Mouse (Mus musculus): ENCODE results near the gene S100a4. TPM values are rescaled to one million over a fixed set of nuclear protein-coding genes. Genes with fewer than 3 reads are reported as not detected.

The S100a4 gene
- total and polyA plus RNA-seq, 2 experiments from 2014 or later, result 2.1 to 2.8 TPM

DNA sequence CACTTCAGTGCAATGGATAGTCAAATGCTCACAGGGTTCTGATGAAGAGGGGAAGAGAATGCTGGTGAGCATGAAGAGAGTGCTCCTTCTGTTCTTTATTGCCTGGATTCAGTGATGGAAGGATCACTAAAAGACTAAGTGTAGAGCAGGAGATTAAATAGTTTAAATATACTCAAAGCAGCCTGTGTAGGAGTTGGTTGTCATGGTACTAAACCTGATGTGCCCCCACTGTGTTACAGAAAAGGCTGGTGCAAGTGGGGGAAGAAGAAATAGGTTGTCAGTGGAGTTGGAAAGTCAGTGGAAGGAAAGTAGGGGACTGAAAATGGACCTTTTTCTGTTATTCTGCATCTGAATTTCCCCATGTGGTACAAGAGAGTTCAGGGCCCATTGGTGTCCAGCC is 45.4 kb downstream of the S100a4 start:
- H3K4me1 ChIP-seq (ENCODE audit: insufficient read depth), result no peaks in the 10 kb centered on the region
- no peak overlapping the region for H3K9ac ChIP-seq
- no peak for TF ChIP-seq CTCF (IDR thresholded peaks at IDR 0.05; ENCODE audit: low read depth)
- DNase-seq (no peak), ATAC-seq (no peak)
- no peak overlapping the region for H3K4me2 ChIP-seq (ENCODE audit: low read depth)
- H3K27ac ChIP-seq (ENCODE audit: low read depth, low read length), result no peak overlapping the region
- peaks cover 4% of the 10 kb centered on the region; the same call in 1 of the 2 replicates for H3K27me3 ChIP-seq (ENCODE audit: insufficient read depth, low read length)
- no peaks in the 10 kb centered on the region for H3K9me3 ChIP-seq (ENCODE audit: low read length)
- H3K36me3 ChIP-seq (ENCODE audit: insufficient read depth), result no peaks in the 10 kb centered on the region
- H3K4me3 ChIP-seq (ENCODE audit: low read depth, low read length), result no peak overlapping the region

DNA sequence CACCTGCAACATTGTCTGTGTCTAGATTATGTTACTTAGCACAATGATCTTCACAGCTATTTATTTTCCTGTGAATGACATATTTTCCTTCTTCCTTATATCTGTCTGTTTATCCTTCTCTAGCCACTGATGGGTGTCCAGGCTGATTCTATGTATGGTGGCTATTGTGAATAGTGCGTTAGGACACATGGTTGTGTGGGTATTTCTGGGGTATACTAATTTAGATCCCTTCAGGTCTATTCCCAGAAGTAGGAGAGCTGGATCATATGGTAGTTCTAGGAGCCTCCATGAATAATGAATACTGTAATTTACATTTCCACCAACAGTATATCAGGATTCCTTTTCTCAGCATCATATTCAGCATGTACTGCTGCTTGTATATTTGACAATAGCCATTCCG is 46.3 kb downstream of the S100a4 start:
- Histone ChIP-seq H3K27ac (ENCODE audit: low read depth, low read length) (no peak overlapping the region), H3K4me2 (ENCODE audit: low read depth) (no peak overlapping the region), H3K4me3 (ENCODE audit: low read depth, low read length) (no peak overlapping the region), H3K9ac (no peak overlapping the region), H3K9me3 (ENCODE audit: low read length) (no peaks in the 10 kb centered on the region), H3K4me1 (ENCODE audit: insufficient read depth) (no peaks in the 10 kb centered on the region), H3K27me3 (ENCODE audit: insufficient read depth, low read length) (peaks cover 4% of the 10 kb centered on the region; the same call in 1 of the 2 replicates), H3K36me3 (ENCODE audit: insufficient read depth) (no peaks in the 10 kb centered on the region)
- TF ChIP-seq CTCF (IDR thresholded peaks at IDR 0.05; ENCODE audit: low read depth), result no peak
- 92% methylated on average over 2 of the region's 2 CpGs for WGBS
- ATAC-seq (no peak), DNase-seq (no peak)

DNA sequence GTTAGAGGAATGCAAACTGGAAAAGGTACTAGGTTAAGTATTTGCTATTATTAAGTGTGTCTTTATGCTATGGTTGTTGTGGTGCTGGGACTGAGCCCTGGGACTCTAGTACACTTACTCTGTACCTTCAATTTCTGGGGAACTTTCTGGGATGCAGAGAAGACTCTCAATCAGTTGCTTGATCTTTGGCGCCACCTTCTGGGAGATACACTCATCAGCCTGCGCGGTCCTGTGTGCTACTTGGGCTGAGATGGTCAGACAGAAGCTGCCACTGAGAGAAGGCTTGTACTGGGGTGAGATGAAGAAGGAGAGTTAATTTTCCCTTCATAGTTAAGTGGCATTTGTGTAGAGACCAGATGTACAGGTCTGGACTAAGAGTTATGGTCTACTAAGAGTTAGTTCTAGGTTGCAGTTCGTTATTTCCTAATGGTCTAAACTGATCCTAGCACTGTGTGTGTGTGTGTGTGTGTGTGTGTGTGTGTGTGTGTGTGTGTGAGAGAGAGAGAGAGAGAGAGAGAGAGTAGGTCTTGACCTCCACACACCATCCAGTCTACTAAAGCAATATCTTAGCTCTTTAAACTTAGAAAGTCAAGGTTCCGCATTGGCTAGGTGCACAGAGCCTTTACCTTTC is 49.4 kb downstream of the S100a4 start:
- Histone ChIP-seq H3K36me3 (ENCODE audit: insufficient read depth) (no peaks in the 10 kb centered on the region), H3K4me3 (ENCODE audit: low read depth, low read length) (no peak overlapping the region), H3K4me2 (ENCODE audit: low read depth) (no peak overlapping the region), H3K27me3 (ENCODE audit: insufficient read depth, low read length) (peaks cover 4% of the 10 kb centered on the region; the same call in 1 of the 2 replicates), H3K27ac (ENCODE audit: low read depth, low read length) (no peak overlapping the region), H3K4me1 (ENCODE audit: insufficient read depth) (no peaks in the 10 kb centered on the region), H3K9ac (no peak overlapping the region), H3K9me3 (ENCODE audit: low read length) (no peaks in the 10 kb centered on the region)
- ATAC-seq (peak; percentile 90), DNase-seq (peak; percentile 89)
- WGBS, result 35% methylated on average over 5 of the region's 5 CpGs
- TF ChIP-seq CTCF (IDR thresholded peaks at IDR 0.05; ENCODE audit: low read depth), result peak; percentile 90

DNA sequence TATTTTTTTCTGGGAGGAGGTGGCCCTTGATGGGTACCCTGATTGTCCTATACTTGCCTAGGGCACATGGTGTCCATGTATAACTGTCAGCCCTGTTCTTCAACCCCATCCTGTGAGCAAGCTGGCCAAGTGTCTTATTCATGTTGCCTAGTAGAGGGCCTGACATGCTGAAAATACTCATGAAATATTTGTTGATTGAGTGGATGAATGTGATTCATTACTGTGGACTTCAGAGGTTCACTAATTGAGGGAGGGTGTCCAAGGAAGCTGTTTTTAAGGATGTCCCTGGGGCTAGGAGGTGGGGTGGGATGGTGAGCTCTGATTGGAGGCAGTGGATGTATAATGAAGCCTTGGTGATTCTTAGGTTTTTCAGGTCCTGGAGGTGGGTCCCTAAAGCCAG is 50.1 kb downstream of the S100a4 start, which contains the start of gene S100a7a:
TSS of gene S100a7a (plus strand) at position 301 of the 400 bp plus-strand sequence.
- Histone ChIP-seq H3K9ac (no peak within 1 kb of the TSS), H3K36me3 (ENCODE audit: insufficient read depth) (no peaks in the 10 kb centered on the region), H3K4me2 (ENCODE audit: low read depth) (no peak within 1 kb of the TSS), H3K27ac (ENCODE audit: low read depth, low read length) (no peak within 1 kb of the TSS), H3K9me3 (ENCODE audit: low read length) (no peaks in the 10 kb centered on the region), H3K27me3 (ENCODE audit: insufficient read depth, low read length) (peaks cover 4% of the 10 kb centered on the region; the same call in 1 of the 2 replicates), H3K4me3 (ENCODE audit: low read depth, low read length) (no peak within 1 kb of the TSS), H3K4me1 (ENCODE audit: insufficient read depth) (no peaks in the 10 kb centered on the region)
- DNase-seq, result no peak
- no peak for TF ChIP-seq CTCF (IDR thresholded peaks at IDR 0.05; ENCODE audit: low read depth)
- ATAC-seq, result no peak

Other genes starting within 250 kb of the S100a4 start
- gene Slc27a3, start 213.8 kb upstream of the S100a4 start, total RNA-seq (2014; rRNA removed), result 47.4 and 50.8 TPM in 2 replicates
- gene Slc27a3, start 213.8 kb upstream of the S100a4 start, polyA plus RNA-seq (2015; fragmentation: Nextera tagmentation; extraction: Ambion mirVana), result 23.7 and 25.0 TPM in 2 replicates
- 49.7 and 51.5 TPM in 2 replicates for gene Ints3, start 170.1 kb upstream of the S100a4 start, total RNA-seq (2014; rRNA removed)
- gene Ints3, start 170.1 kb upstream of the S100a4 start, polyA plus RNA-seq (2015; fragmentation: Nextera tagmentation; extraction: Ambion mirVana), result 16.0 and 20.6 TPM in 2 replicates
- 2.7 and 6.9 TPM in 2 replicates for gene Npr1, start 137.9 kb upstream of the S100a4 start, total RNA-seq (2014; rRNA removed)
- 1.7 and 2.1 TPM in 2 replicates for gene Npr1, start 137.9 kb upstream of the S100a4 start, polyA plus RNA-seq (2015; fragmentation: Nextera tagmentation; extraction: Ambion mirVana)
- gene Ilf2, start 127.6 kb upstream of the S100a4 start, total RNA-seq (2014; rRNA removed), result 199 and 239 TPM in 2 replicates
- gene Ilf2, start 127.6 kb upstream of the S100a4 start, polyA plus RNA-seq (2015; fragmentation: Nextera tagmentation; extraction: Ambion mirVana), result 170 and 191 TPM in 2 replicates
- gene Snapin, start 112.7 kb upstream of the S100a4 start, total RNA-seq (2014; rRNA removed), result 41.4 and 48.2 TPM in 2 replicates
- gene Snapin, start 112.7 kb upstream of the S100a4 start, polyA plus RNA-seq (2015; fragmentation: Nextera tagmentation; extraction: Ambion mirVana), result 79.1 and 80.4 TPM in 2 replicates
- 272 and 302 TPM in 2 replicates for gene Chtop, start 94.3 kb upstream of the S100a4 start, total RNA-seq (2014; rRNA removed)
- 179 and 186 TPM in 2 replicates for gene Chtop, start 94.3 kb upstream of the S100a4 start, polyA plus RNA-seq (2015; fragmentation: Nextera tagmentation; extraction: Ambion mirVana)
- 16.1 and 33.6 TPM in 2 replicates for gene S100a1, start 89.4 kb upstream of the S100a4 start, total RNA-seq (2014; rRNA removed)
- gene S100a1, start 89.4 kb upstream of the S100a4 start, polyA plus RNA-seq (2015; fragmentation: Nextera tagmentation; extraction: Ambion mirVana), result 47.0 and 52.8 TPM in 2 replicates
- gene S100a13, start 89.3 kb upstream of the S100a4 start, total RNA-seq (2014; rRNA removed), result 8.4 and 11.2 TPM in 2 replicates
- 16.1 and 20.5 TPM in 2 replicates for gene S100a13, start 89.3 kb upstream of the S100a4 start, polyA plus RNA-seq (2015; fragmentation: Nextera tagmentation; extraction: Ambion mirVana)
- gene S100a14, start 76.9 kb upstream of the S100a4 start, total RNA-seq (2014; rRNA removed), result 0.08 TPM in 1 of 2 replicates, not detected in the other
- not detected in 2 replicates for gene S100a14, start 76.9 kb upstream of the S100a4 start, polyA plus RNA-seq (2015; fragmentation: Nextera tagmentation; extraction: Ambion mirVana)
- 39.4 and 48.7 TPM in 2 replicates for gene S100a16, start 66.5 kb upstream of the S100a4 start, total RNA-seq (2014; rRNA removed)
- gene S100a16, start 66.5 kb upstream of the S100a4 start, polyA plus RNA-seq (2015; fragmentation: Nextera tagmentation; extraction: Ambion mirVana), result 74.4 and 78.6 TPM in 2 replicates
- gene S100a3, start 43.2 kb upstream of the S100a4 start, total RNA-seq (2014; rRNA removed), result 0.10 and 0.23 TPM in 2 replicates
- 0.51 and 0.52 TPM in 2 replicates for gene S100a3, start 43.2 kb upstream of the S100a4 start, polyA plus RNA-seq (2015; fragmentation: Nextera tagmentation; extraction: Ambion mirVana)
- not detected in 2 replicates for gene S100a2, start 13.5 kb upstream of the S100a4 start, total RNA-seq (2014; rRNA removed)
- gene S100a2, start 13.5 kb upstream of the S100a4 start, polyA plus RNA-seq (2015; fragmentation: Nextera tagmentation; extraction: Ambion mirVana), result not detected in 2 replicates
- gene Gm42674, start 1.9 kb upstream of the S100a4 start, total RNA-seq (2014; rRNA removed), result not detected in 2 replicates
- gene Gm42674, start 1.9 kb upstream of the S100a4 start, polyA plus RNA-seq (2015; fragmentation: Nextera tagmentation; extraction: Ambion mirVana), result not detected in 2 replicates
- not detected in 2 replicates for gene S100a5, start 4.8 kb downstream of the S100a4 start, total RNA-seq (2014; rRNA removed)
- gene S100a5, start 4.8 kb downstream of the S100a4 start, polyA plus RNA-seq (2015; fragmentation: Nextera tagmentation; extraction: Ambion mirVana), result 0.79 TPM in 1 of 2 replicates, not detected in the other
- gene S100a6, start 9.1 kb downstream of the S100a4 start, total RNA-seq (2014; rRNA removed), result 17.9 and 18.1 TPM in 2 replicates
- 34.9 and 40.7 TPM in 2 replicates for gene S100a6, start 9.1 kb downstream of the S100a4 start, polyA plus RNA-seq (2015; fragmentation: Nextera tagmentation; extraction: Ambion mirVana)
- 0.19 and 0.23 TPM in 2 replicates for gene S100a7a, start 50.2 kb downstream of the S100a4 start, total RNA-seq (2014; rRNA removed)
- gene S100a7a, start 50.2 kb downstream of the S100a4 start, polyA plus RNA-seq (2015; fragmentation: Nextera tagmentation; extraction: Ambion mirVana), result not detected in 2 replicates
- gene S100a8, start 65.2 kb downstream of the S100a4 start, total RNA-seq (2014; rRNA removed), result 6.7 and 15.1 TPM in 2 replicates
- 4.3 and 13.9 TPM in 2 replicates for gene S100a8, start 65.2 kb downstream of the S100a4 start, polyA plus RNA-seq (2015; fragmentation: Nextera tagmentation; extraction: Ambion mirVana)
- 0.90 and 5.3 TPM in 2 replicates for gene S100a9, start 92.0 kb downstream of the S100a4 start, total RNA-seq (2014; rRNA removed)
- gene S100a9, start 92.0 kb downstream of the S100a4 start, polyA plus RNA-seq (2015; fragmentation: Nextera tagmentation; extraction: Ambion mirVana), result 3.6 and 11.5 TPM in 2 replicates
- not detected in 2 replicates for gene Pglyrp4, start 123.1 kb downstream of the S100a4 start, total RNA-seq (2014; rRNA removed)
- not detected in 2 replicates for gene Pglyrp4, start 123.1 kb downstream of the S100a4 start, polyA plus RNA-seq (2015; fragmentation: Nextera tagmentation; extraction: Ambion mirVana)
- not detected in 2 replicates for gene Gm5849, start 174.1 kb downstream of the S100a4 start, total RNA-seq (2014; rRNA removed)
- gene Gm5849, start 174.1 kb downstream of the S100a4 start, polyA plus RNA-seq (2015; fragmentation: Nextera tagmentation; extraction: Ambion mirVana), result not detected in 2 replicates